Mouse (Mus musculus): ENCODE results near the gene Arhgap15. TPM values are rescaled to one million over a fixed set of nuclear protein-coding genes. Genes with fewer than 3 reads are reported as not detected.

The Arhgap15 gene
- polyA plus RNA-seq (2014; fragmentation: Illumina TruSeq; extraction: RNeasy Lipid Tissue Mini Kit (QIAGEN cat#74804); ENCODE audit: low read depth, low replicate concordance), result 8.4 TPM

GRCm38 (mm10) chr2:43748287-43748983, at the start of gene Arhgap15:
TSS of gene Arhgap15 (plus strand) at chr2:43748824.

Other genes starting within 250 kb of the Arhgap15 start
- gene Kynu, start 193.5 kb upstream of the Arhgap15 start, polyA plus RNA-seq (2014; fragmentation: Illumina TruSeq; extraction: RNeasy Lipid Tissue Mini Kit (QIAGEN cat#74804); ENCODE audit: low read depth, low replicate concordance), result 2.7 TPM

Data from sigmoid colon, adult 10 weeks (tissue).